Comparison of ENCODE assay signal across 8 mouse cellular contexts in genomic region chr16:29882226-29882972, GRCm38 (mm10).
DNase-seq lines count a peak whose midpoint lies in the region; ATAC-seq and TF ChIP-seq lines count a peak whose summit lies in the region.

No protein-coding gene starts in this region.

- DNase-seq in adrenal gland, adult 8-10 months, result peak; percentile 32
- DNase-seq in limb, embryonic 11.5 days (ENCODE audit: low spot score), result peak; percentile 57
- no peak for DNase-seq in layer of hippocampus, postnatal 36 days

- H3K4me1 ChIP-seq in intestine, embryonic 15.5 days (replicated peaks), result peaks cover 29% of the 10 kb centered on the region
- 0 out of 2 replicates have a peak, but pooled peaks cover 2% of the 10 kb centered on the region for H3K4me1 ChIP-seq in intestine, postnatal 0 days (replicated peaks; ENCODE audit: control insufficient read depth, insufficient read depth, low read length)
- H3K4me1 ChIP-seq in embryonic fibroblast, embryonic 13.5 days (ENCODE audit: control insufficient read depth, insufficient read depth, low read length), result peaks cover 11% of the 10 kb centered on the region
- H3K4me1 ChIP-seq in heart, embryonic 13.5 days, result peaks cover 61% of the 10 kb centered on the region
- H3K4me1 ChIP-seq in limb, embryonic 11.5 days (ENCODE audit: control insufficient read depth, insufficient read depth, low read length), result peaks cover 23% of the 10 kb centered on the region
- H3K4me1 ChIP-seq in neural tube, embryonic 13.5 days (replicated peaks), result peaks cover 38% of the 10 kb centered on the region

- TF ChIP-seq CTCF in intestine, postnatal 0 days (IDR thresholded peaks at IDR 0.05; ENCODE audit: low read depth), result no peak
- no peak for TF ChIP-seq CTCF in embryonic fibroblast, embryonic 13.5 days (IDR thresholded peaks at IDR 0.05; ENCODE audit: borderline replicate concordance, insufficient read depth, low read length)

- H3K4me3 ChIP-seq in intestine, embryonic 15.5 days (replicated peaks), result no peak overlapping the region
- H3K4me3 ChIP-seq in intestine, postnatal 0 days (ENCODE audit: low read depth, low read length), result no peak overlapping the region
- no peak overlapping the region for H3K4me3 ChIP-seq in embryonic fibroblast, embryonic 13.5 days (ENCODE audit: insufficient read depth, low read length)
- no peak overlapping the region for H3K4me3 ChIP-seq in heart, embryonic 13.5 days
- H3K4me3 ChIP-seq in limb, embryonic 11.5 days (ENCODE audit: low read depth, low read length), result no peak overlapping the region
- H3K4me3 ChIP-seq in neural tube, embryonic 13.5 days, result no peak overlapping the region

- 26% methylated on average over 10 of the region's 10 CpGs for WGBS in intestine, embryonic 15.5 days
- 23% methylated on average over 10 of the region's 10 CpGs for WGBS in intestine, postnatal 0 days
- 17% methylated on average over 10 of the region's 10 CpGs for WGBS in heart, embryonic 13.5 days
- WGBS in limb, embryonic 11.5 days, result 12% methylated on average over 10 of the region's 10 CpGs
- WGBS in neural tube, embryonic 13.5 days, result 10% methylated on average over 10 of the region's 10 CpGs

- no peak overlapping the region for H3K9ac ChIP-seq in intestine, embryonic 15.5 days
- H3K9ac ChIP-seq in intestine, postnatal 0 days (ENCODE audit: low read depth, low read length), result no peak overlapping the region
- peak overlapping the region; percentile 17 for H3K9ac ChIP-seq in heart, embryonic 13.5 days
- H3K9ac ChIP-seq in limb, embryonic 11.5 days (ENCODE audit: low read length), result peak overlapping the region; percentile 36; the same call in 1 of the 2 replicates
- no peak overlapping the region for H3K9ac ChIP-seq in neural tube, embryonic 13.5 days

- no peak overlapping the region for H3K27ac ChIP-seq in intestine, embryonic 15.5 days
- H3K27ac ChIP-seq in intestine, postnatal 0 days (ENCODE audit: low read depth, low read length), result no peak overlapping the region
- H3K27ac ChIP-seq in embryonic fibroblast, embryonic 13.5 days (ENCODE audit: insufficient read depth, low read length), result peak overlapping the region; percentile 29
- H3K27ac ChIP-seq in heart, embryonic 13.5 days (replicated peaks), result peak overlapping the region; percentile 73
- H3K27ac ChIP-seq in limb, embryonic 11.5 days (replicated peaks; ENCODE audit: low read depth, low read length), result no peak overlapping the region
- H3K27ac ChIP-seq in neural tube, embryonic 13.5 days (replicated peaks), result peak overlapping the region; percentile 42; the same call in 1 of the 2 replicates

- ATAC-seq in intestine, embryonic 15.5 days, result peak; percentile 52
- no peak; the same call in 1 of the 2 replicates for ATAC-seq in intestine, postnatal 0 days
- ATAC-seq in heart, embryonic 13.5 days (ENCODE audit: extremely low read depth, insufficient number of reproducible peaks, low FRiP score, low TSS enrichment), result peak; percentile 60
- no peak for ATAC-seq in limb, embryonic 11.5 days (ENCODE audit: insufficient number of reproducible peaks, low FRiP score, low TSS enrichment, low read depth)
- peak; percentile 64 for ATAC-seq in neural tube, embryonic 13.5 days (ENCODE audit: low read depth)

- H3K36me3 ChIP-seq in intestine, embryonic 15.5 days, result no peaks in the 10 kb centered on the region
- no peaks in the 10 kb centered on the region for H3K36me3 ChIP-seq in intestine, postnatal 0 days (ENCODE audit: control insufficient read depth, insufficient read depth)
- H3K36me3 ChIP-seq in heart, embryonic 13.5 days, result no peaks in the 10 kb centered on the region
- no peaks in the 10 kb centered on the region for H3K36me3 ChIP-seq in limb, embryonic 11.5 days (ENCODE audit: control insufficient read depth, insufficient read depth, low read length)
- H3K36me3 ChIP-seq in neural tube, embryonic 13.5 days, result no peaks in the 10 kb centered on the region

- no peaks in the 10 kb centered on the region for H3K27me3 ChIP-seq in intestine, embryonic 15.5 days (replicated peaks)
- no peaks in the 10 kb centered on the region for H3K27me3 ChIP-seq in intestine, postnatal 0 days (replicated peaks; ENCODE audit: control insufficient read depth, insufficient read depth, low read length)
- H3K27me3 ChIP-seq in heart, embryonic 13.5 days (replicated peaks), result 0 out of 2 replicates have a peak, but pooled peaks cover under 1% of the 10 kb centered on the region
- no peaks in the 10 kb centered on the region for H3K27me3 ChIP-seq in limb, embryonic 11.5 days (ENCODE audit: control insufficient read depth, insufficient read depth, low read length)
- H3K27me3 ChIP-seq in neural tube, embryonic 13.5 days, result peaks cover 57% of the 10 kb centered on the region

- no peaks in the 10 kb centered on the region for H3K9me3 ChIP-seq in intestine, embryonic 15.5 days
- no peaks in the 10 kb centered on the region for H3K9me3 ChIP-seq in intestine, postnatal 0 days (ENCODE audit: control insufficient read depth)
- H3K9me3 ChIP-seq in heart, embryonic 13.5 days, result no peaks in the 10 kb centered on the region
- H3K9me3 ChIP-seq in limb, embryonic 11.5 days (ENCODE audit: control insufficient read depth, low read length), result no peaks in the 10 kb centered on the region
- no peaks in the 10 kb centered on the region for H3K9me3 ChIP-seq in neural tube, embryonic 13.5 days

- TF ChIP-seq POLR2A in embryonic fibroblast, embryonic 13.5 days (IDR thresholded peaks at IDR 0.05; ENCODE audit: low read depth, low read length), result no peak

- H3K4me2 ChIP-seq in intestine, embryonic 15.5 days (replicated peaks), result no peak overlapping the region
- H3K4me2 ChIP-seq in intestine, postnatal 0 days (replicated peaks; ENCODE audit: low read depth), result no peak overlapping the region
- 0 out of 2 replicates have a peak overlapping the region, but pooled peaks have one; percentile 5 for H3K4me2 ChIP-seq in heart, embryonic 13.5 days
- no peak overlapping the region for H3K4me2 ChIP-seq in limb, embryonic 11.5 days (ENCODE audit: low read depth, severe bottlenecking)
- H3K4me2 ChIP-seq in neural tube, embryonic 13.5 days, result no peak overlapping the region

Comparison
In these comparisons a context has a peak if more than half of its experiments do, and no peak if none do; other contexts are left out.
1. ATAC-seq: peak in intestine, embryonic 15.5 days (single experiment), heart, embryonic 13.5 days (single experiment) and neural tube, embryonic 13.5 days (single experiment); none in intestine, postnatal 0 days (single experiment) and limb, embryonic 11.5 days (single experiment).
2. H3K27ac ChIP-seq: peak in embryonic fibroblast, embryonic 13.5 days (single experiment), heart, embryonic 13.5 days (single experiment) and neural tube, embryonic 13.5 days (single experiment); none in intestine, embryonic 15.5 days (single experiment), intestine, postnatal 0 days (single experiment) and limb, embryonic 11.5 days (single experiment).
3. H3K9ac ChIP-seq: peak in heart, embryonic 13.5 days (single experiment) and limb, embryonic 11.5 days (single experiment); none in intestine, embryonic 15.5 days (single experiment), intestine, postnatal 0 days (single experiment) and neural tube, embryonic 13.5 days (single experiment).
4. DNase-seq: peak in adrenal gland, adult 8-10 months (single experiment) and limb, embryonic 11.5 days (single experiment); none in layer of hippocampus, postnatal 36 days (0 of 2).